Mouse (Mus musculus) midbrain, postnatal 0 days (tissue): ENCODE data around the gene Apex2. TPM values are rescaled to one million over a fixed set of nuclear protein-coding genes. Genes with fewer than 3 reads are reported as not detected.

Source experiments
- ATAC-seq: fragments of 200-750 bp; cut with Nextera tagmentation; 2 replicates; pipeline ENCODE4 v1.8.0; 2017; ENCODE audit warnings: moderate number of reproducible peaks, mild to moderate bottlenecking, moderate TSS enrichment, moderate library complexity; ENCODE audit not compliant: low FRiP score
- DNase-seq: peaks from one replicate; pipeline ENCODE4 v3.0.0-alpha.2; 2015; ENCODE audit warnings: low spot score
- H3K27ac ChIP-seq: fragments of 300-500 bp; sonication (generic); 2 replicates; pipeline ENCODE4 v1.5.1; 2014; ENCODE audit warnings: low read depth, mild to moderate bottlenecking, low read length, mixed read lengths
- H3K27me3 ChIP-seq: fragments of 300-500 bp; sonication (generic); 2 replicates; pipeline ENCODE4 v1.6.1; 2014; ENCODE audit warnings: low read length, control low read depth, mixed read lengths; ENCODE audit not compliant: insufficient read depth
- H3K36me3 ChIP-seq: fragments of 300-500 bp; sonication (generic); 2 replicates; pipeline ENCODE4 v1.6.1; 2014; ENCODE audit warnings: low read length, control low read depth, mixed read lengths; ENCODE audit not compliant: insufficient read depth
- H3K4me1 ChIP-seq: fragments of 300-500 bp; sonication (generic); 2 replicates; pipeline ENCODE4 v1.6.1; 2014; ENCODE audit warnings: mild to moderate bottlenecking, control low read depth, antibody characterized with exemption, low read length, mixed read lengths; ENCODE audit not compliant: insufficient read depth
- H3K4me2 ChIP-seq: fragments of 300-500 bp; sonication (generic); 2 replicates; pipeline ENCODE4 v1.6.1; 2014; ENCODE audit warnings: low read depth, mild to moderate bottlenecking, low read length, mixed read lengths; ENCODE audit not compliant: poor library complexity, severe bottlenecking
- H3K4me3 ChIP-seq: fragments of 300-500 bp; sonication (generic); 2 replicates; pipeline ENCODE4 v1.5.1; 2014; ENCODE audit warnings: low read depth, mild to moderate bottlenecking, low read length, moderate library complexity
- H3K9ac ChIP-seq: fragments of 300-500 bp; sonication (generic); replicated peaks from 2 replicates; pipeline ENCODE4 v1.6.1; 2014; ENCODE audit warnings: mild to moderate bottlenecking, low read length, moderate library complexity, mixed read lengths; ENCODE audit not compliant: poor library complexity, severe bottlenecking
- H3K9me3 ChIP-seq: fragments of 300-500 bp; sonication (generic); 2 replicates; pipeline ENCODE4 v1.6.1; 2016; ENCODE audit warnings: low read length, control low read depth
- CTCF ChIP-seq: IDR thresholded peaks from 2 replicates; pipeline ENCODE4 v1.5.1; 2016; ENCODE audit warnings: antibody characterized with exemption, mild to moderate bottlenecking
- WGBS: fragments of 180-500 bp; shearing (Covaris S2); extraction: QIAGEN DNeasy Blood & Tissue Kit; methylation state at CpG from one replicate; pipeline ENCODE4 v1.1.7; 2014; 5-methylcytosine and 5-hydroxymethylcytosine counted together
- polyA plus RNA-seq: library from polyadenylated mRNA; unstranded; fragments of >200 nt; fragmentation: Nextera tagmentation; extraction: Ambion mirVana; gene quantifications from 2 replicates; pipeline ENCODE4 v1.2.1, GENCODE M21; 2015
- total RNA-seq: library from RNA; depleted of rRNA; stranded (reverse); fragments of >200 nt; gene quantifications from 2 replicates; pipeline ENCODE4 v1.2.3, GENCODE M21; 2014

The Apex2 gene
- total and polyA plus RNA-seq, 2 experiments from 2014 or later = 12.1 to 14.3 TPM

GRCm38 (mm10) chrX:150549639-150550038 is 40.0 kb downstream of the Apex2 start:
- H3K4me1 ChIP-seq = no peaks in the 10 kb centered on the region
- H3K27ac ChIP-seq = no peak overlapping the region
- no peaks in the 10 kb centered on the region for H3K36me3 ChIP-seq
- H3K27me3 ChIP-seq = no peaks in the 10 kb centered on the region
- 90% methylated on average over 3 of the region's 3 CpGs for WGBS
- no peak overlapping the region for H3K4me2 ChIP-seq
- ATAC-seq (no peak), DNase-seq (no peak)
- H3K9me3 ChIP-seq = no peaks in the 10 kb centered on the region
- H3K4me3 ChIP-seq = no peak overlapping the region
- no peak for TF ChIP-seq CTCF
- no peak overlapping the region for H3K9ac ChIP-seq

- 67% methylated on average over 5 of the region's 5 CpGs for WGBS
- ATAC-seq (no peak), DNase-seq (no peak)
- Histone ChIP-seq H3K36me3 (no peaks in the 10 kb centered on the region), H3K27ac (no peak within 1 kb of the TSS), H3K9ac (no peak within 1 kb of the TSS), H3K27me3 (no peaks in the 10 kb centered on the region), H3K4me1 (no peaks in the 10 kb centered on the region), H3K4me3 (no peak within 1 kb of the TSS), H3K9me3 (no peaks in the 10 kb centered on the region), H3K4me2 (no peak within 1 kb of the TSS)
- no peak for TF ChIP-seq CTCF
These were observed 42.4 kb downstream of the Apex2 start, which contains the start of gene Alas2 for GRCm38 (mm10) chrX:150547239-150547638. TSS of gene Alas2 (plus strand) at chrX:150547375.

- no peak overlapping the region for H3K27ac ChIP-seq
- DNase-seq (no peak), ATAC-seq (no peak)
- no peaks in the 10 kb centered on the region for H3K9me3 ChIP-seq
- H3K27me3 ChIP-seq = no peaks in the 10 kb centered on the region
- no peak overlapping the region for H3K4me2 ChIP-seq
- H3K36me3 ChIP-seq = no peaks in the 10 kb centered on the region
- no peak overlapping the region for H3K9ac ChIP-seq
- no peaks in the 10 kb centered on the region for H3K4me1 ChIP-seq
- no peak overlapping the region for H3K4me3 ChIP-seq
- no peak for TF ChIP-seq CTCF
These were observed 48.0 kb downstream of the Apex2 start for GRCm38 (mm10) chrX:150541684-150542083.

- Histone ChIP-seq H3K27me3 (no peaks in the 10 kb centered on the region), H3K9me3 (no peaks in the 10 kb centered on the region), H3K36me3 (no peaks in the 10 kb centered on the region), H3K4me1 (no peaks in the 10 kb centered on the region), H3K9ac (no peak overlapping the region), H3K4me2 (no peak overlapping the region), H3K27ac (no peak overlapping the region), H3K4me3 (no peak overlapping the region)
- no peak for TF ChIP-seq CTCF
- 96% methylated on average over 2 of the region's 2 CpGs for WGBS
- DNase-seq (no peak), ATAC-seq (no peak)
These were observed 49.6 kb downstream of the Apex2 start for GRCm38 (mm10) chrX:150540111-150540510.

- Histone ChIP-seq H3K27me3 (no peaks in the 10 kb centered on the region), H3K4me2 (no peak overlapping the region), H3K4me3 (no peak overlapping the region), H3K36me3 (no peaks in the 10 kb centered on the region), H3K27ac (no peak overlapping the region), H3K9me3 (no peaks in the 10 kb centered on the region), H3K9ac (no peak overlapping the region), H3K4me1 (no peaks in the 10 kb centered on the region)
- 93% methylated on average over 1 of the region's 1 CpGs for WGBS
- TF ChIP-seq CTCF = no peak
- no peak for DNase-seq
- no peak for ATAC-seq
These were observed 73.2 kb downstream of the Apex2 start for GRCm38 (mm10) chrX:150516477-150516876.

- Histone ChIP-seq H3K9ac (no peak overlapping the region), H3K36me3 (no peaks in the 10 kb centered on the region), H3K9me3 (no peaks in the 10 kb centered on the region), H3K27ac (no peak overlapping the region), H3K4me2 (no peak overlapping the region), H3K27me3 (no peaks in the 10 kb centered on the region), H3K4me1 (no peaks in the 10 kb centered on the region), H3K4me3 (no peak overlapping the region)
- DNase-seq (no peak), ATAC-seq (no peak)
- TF ChIP-seq CTCF = no peak
These were observed 73.7 kb downstream of the Apex2 start for GRCm38 (mm10) chrX:150516015-150516414.
